Mouse (Mus musculus) heart, embryonic 16.5 days (tissue): ENCODE data around the gene Cd151. TPM values are rescaled to one million over a fixed set of nuclear protein-coding genes. Genes with fewer than 3 reads are reported as not detected.

ENCODE experiments used
- ATAC-seq: fragments of 200-750 bp; cut with Nextera tagmentation; replicated peaks from 2 replicates; pipeline ENCODE4 v1.8.0; 2017; ENCODE audit warnings: moderate number of reproducible peaks; ENCODE audit not compliant: insufficient read depth, low FRiP score; ENCODE audit errors: extremely low read depth
- H3K27ac ChIP-seq: fragments of 300-500 bp; sonication (generic); 2 replicates; pipeline ENCODE4 v1.5.1; 2014; ENCODE audit warnings: mild to moderate bottlenecking, low read length, control low read depth, moderate library complexity
- H3K27me3 ChIP-seq: fragments of 300-500 bp; sonication (generic); 2 replicates; pipeline ENCODE4 v1.6.1; 2014; ENCODE audit warnings: low read length, mixed read lengths; ENCODE audit not compliant: control insufficient read depth, insufficient read depth
- H3K36me3 ChIP-seq: fragments of 300-500 bp; sonication (generic); 2 replicates; pipeline ENCODE4 v1.6.1; 2014; ENCODE audit not compliant: control insufficient read depth, insufficient read depth
- H3K4me1 ChIP-seq: fragments of 300-500 bp; sonication (generic); 2 replicates; pipeline ENCODE4 v1.6.1; 2014; ENCODE audit warnings: low read length, mixed read lengths; ENCODE audit not compliant: control insufficient read depth, insufficient read depth
- H3K4me2 ChIP-seq: fragments of 300-500 bp; sonication (generic); 2 replicates; pipeline ENCODE4 v1.6.1; 2014; ENCODE audit warnings: low read depth, mild to moderate bottlenecking, control low read depth, low read length
- H3K4me3 ChIP-seq: fragments of 300-500 bp; sonication (generic); 2 replicates; pipeline ENCODE4 v1.5.1; 2014; ENCODE audit warnings: mild to moderate bottlenecking, control low read depth, low read length
- H3K9ac ChIP-seq: fragments of 300-500 bp; sonication (generic); 2 replicates; pipeline ENCODE4 v1.6.1; 2014; ENCODE audit warnings: low read length, control low read depth
- H3K9me3 ChIP-seq: fragments of 300-500 bp; sonication (generic); replicated peaks from 2 replicates; pipeline ENCODE4 v1.6.1; 2016; ENCODE audit warnings: low read length; ENCODE audit not compliant: control insufficient read depth
- WGBS: fragments of 180-500 bp; shearing (Covaris S2); extraction: QIAGEN DNeasy Blood & Tissue Kit; methylation state at CpG from one replicate; pipeline ENCODE4 v1.1.7; 2014; 5-methylcytosine and 5-hydroxymethylcytosine counted together
- polyA plus RNA-seq: library from polyadenylated mRNA; unstranded; fragments of >200 nt; fragmentation: Nextera tagmentation; extraction: Ambion mirVana; gene quantifications from 2 replicates; pipeline ENCODE4 v1.2.1, GENCODE M21; 2015

The Cd151 gene
- polyA plus RNA-seq, 1 experiment from 2014 or later = 44.0 TPM

DNA sequence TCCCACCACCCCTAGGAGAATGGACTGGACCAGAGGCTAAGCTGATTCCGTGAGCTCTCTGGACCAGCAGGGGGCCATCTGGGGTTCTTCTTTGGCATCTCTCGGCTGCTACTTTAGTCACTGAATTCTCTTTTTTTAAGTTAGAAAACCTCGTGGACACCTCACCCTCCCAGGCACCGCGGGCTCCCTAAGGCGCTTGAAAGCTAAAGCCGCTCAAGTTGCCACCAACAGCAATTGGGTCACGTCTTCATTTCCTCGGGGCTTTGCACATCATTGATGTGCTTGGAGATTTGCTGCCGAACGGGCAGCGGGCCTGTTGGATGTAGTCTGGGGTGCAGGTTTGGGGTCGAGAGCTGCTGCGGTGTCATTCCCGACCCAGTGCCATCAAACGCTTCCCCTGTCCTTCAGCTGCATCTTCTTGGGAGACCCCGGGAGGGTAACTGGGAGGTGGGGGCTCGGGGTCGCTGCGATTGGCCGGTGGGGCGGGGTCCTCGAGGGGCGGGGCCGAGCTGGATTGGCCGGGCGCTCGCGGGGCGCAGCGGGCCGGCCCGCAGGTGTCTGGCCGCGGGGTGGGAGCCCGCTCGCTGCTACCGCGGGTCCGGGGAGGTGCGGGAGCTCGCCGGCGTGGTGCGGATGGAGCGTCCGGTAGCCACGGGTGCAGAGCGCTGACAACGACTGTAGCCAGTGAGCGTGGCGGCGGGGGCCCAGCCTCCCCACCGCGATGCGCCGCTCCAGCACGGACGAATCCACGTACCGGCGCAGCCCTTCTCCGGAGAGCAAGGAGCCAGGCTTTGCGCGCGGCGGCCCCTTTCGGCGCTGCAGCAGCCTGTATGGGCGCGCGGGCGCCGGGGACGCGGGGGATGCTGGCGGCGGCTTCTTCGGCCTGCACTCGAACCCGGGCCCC, 14.6 kb downstream of the Cd151 start:
- Histone ChIP-seq H3K27me3 (no peaks in the 10 kb centered on the region), H3K27ac (no peak overlapping the region), H3K9me3 (no peaks in the 10 kb centered on the region), H3K9ac (peak overlapping the region; percentile 75), H3K4me2 (peak overlapping the region; percentile 99), H3K36me3 (no peaks in the 10 kb centered on the region; the same call in 1 of the 2 replicates), H3K4me3 (peak overlapping the region; percentile 65), H3K4me1 (peaks cover 40% of the 10 kb centered on the region)
- no peak for ATAC-seq
- WGBS = 1% methylated on average over 81 of the region's 81 CpGs

DNA sequence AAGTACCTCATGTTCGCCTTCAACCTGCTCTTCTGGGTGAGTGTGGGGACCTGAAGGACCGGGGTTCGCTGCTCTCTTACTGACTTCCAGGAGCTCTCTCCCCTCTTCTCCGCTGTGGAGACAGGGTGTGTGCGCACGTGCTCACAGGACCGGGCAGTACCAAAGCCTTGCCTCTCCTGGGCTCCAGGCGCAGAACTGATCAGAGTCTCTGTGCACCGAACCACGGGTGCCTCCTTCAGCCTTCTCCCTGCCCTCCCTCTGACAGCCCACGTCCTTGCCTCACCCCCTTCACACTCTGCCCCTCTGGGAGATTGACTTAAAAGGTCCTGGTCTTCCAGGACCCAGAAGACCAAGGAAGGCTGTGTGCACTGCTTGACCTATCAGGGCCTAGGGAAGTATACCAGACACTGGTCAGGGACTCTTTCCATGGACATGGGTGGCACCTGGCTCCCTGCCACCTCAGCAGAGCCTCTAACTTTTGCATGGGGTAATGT, 15.4 kb downstream of the Cd151 start:
- Histone ChIP-seq H3K27me3 (no peaks in the 10 kb centered on the region), H3K27ac (no peak overlapping the region), H3K9me3 (no peaks in the 10 kb centered on the region), H3K4me1 (peaks cover 32% of the 10 kb centered on the region), H3K9ac (peak overlapping the region; percentile 75), H3K36me3 (no peaks in the 10 kb centered on the region; the same call in 1 of the 2 replicates), H3K4me3 (peak overlapping the region; percentile 65), H3K4me2 (peak overlapping the region; percentile 99)
- no peak for ATAC-seq
- WGBS = 22% methylated on average over 11 of the region's 11 CpGs

DNA sequence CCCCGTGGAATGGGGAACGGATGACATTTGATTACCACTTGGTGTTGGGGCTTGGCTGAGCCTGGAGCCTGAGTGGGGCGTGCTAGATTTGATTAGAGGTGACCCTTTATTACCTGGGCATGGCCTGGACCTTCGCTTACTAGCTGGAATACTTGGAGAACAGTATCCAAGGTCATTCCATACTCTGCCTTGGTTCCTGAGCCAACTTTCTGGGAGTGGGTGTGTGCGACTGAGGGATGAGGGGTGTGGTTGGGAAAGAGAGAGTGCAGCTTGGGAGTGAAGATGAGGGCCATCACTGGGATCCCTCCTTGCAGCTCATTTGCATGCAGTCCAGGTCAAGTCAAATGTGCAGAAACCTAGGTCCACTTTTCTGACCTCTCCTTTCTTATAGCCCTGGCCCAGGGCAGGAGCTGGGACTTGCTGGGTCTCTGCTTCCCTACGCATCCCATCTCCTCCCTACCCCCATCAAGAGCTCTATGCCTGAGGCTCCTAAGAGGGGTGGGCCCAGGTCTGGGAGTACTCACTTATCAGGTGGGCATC, 16.0 kb downstream of the Cd151 start:
- Histone ChIP-seq H3K4me2 (no peak overlapping the region), H3K4me1 (peaks cover 26% of the 10 kb centered on the region), H3K4me3 (no peak overlapping the region), H3K9me3 (no peaks in the 10 kb centered on the region), H3K27me3 (no peaks in the 10 kb centered on the region), H3K36me3 (no peaks in the 10 kb centered on the region; the same call in 1 of the 2 replicates), H3K27ac (no peak overlapping the region), H3K9ac (no peak overlapping the region)
- no peak for ATAC-seq
- WGBS = 76% methylated on average over 6 of the region's 6 CpGs

DNA sequence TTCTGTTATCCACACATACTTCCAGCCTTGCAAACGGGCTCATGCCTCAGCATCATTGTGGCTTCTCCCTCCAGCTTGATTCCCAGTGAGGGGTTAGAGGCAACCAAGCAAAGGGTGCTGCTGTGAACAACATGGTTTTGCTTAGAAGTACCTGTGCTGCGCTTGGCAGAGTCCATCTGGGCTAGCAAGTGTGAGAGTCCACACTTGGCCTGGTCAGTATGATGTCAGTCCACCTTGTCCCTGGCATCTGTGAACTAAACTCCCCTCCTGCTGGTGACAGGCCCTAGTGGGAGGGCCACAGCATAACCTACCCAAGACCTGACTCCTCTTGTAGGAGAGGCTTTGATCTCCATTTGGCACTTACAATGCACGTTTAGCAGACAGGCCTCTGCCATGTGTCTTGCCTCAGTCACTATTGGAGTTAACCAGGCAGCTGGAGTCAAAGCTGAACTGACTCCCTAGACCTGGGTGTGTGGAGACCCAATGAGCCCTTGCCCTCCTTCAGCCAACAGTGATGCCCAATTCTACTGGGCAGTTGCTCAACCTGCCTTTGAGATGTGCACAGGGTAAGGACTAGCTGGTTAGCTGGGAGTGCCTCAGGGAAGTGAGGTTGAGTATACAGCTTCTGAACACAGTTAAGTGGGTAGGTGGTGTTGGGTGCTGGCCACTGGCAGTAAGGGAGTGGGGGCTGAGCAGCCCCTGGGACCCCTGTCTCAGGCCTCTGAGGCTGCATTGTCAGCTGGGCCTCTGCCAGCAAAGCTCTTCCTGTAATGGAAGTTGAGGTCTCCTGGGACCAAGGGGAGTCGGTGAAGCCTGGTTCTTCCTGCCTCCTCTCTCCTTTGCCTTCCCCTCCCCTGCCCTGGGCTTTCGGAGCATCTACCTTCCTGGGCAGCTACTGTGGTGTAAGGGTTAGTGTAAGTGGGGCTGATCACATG, 17.3 kb downstream of the Cd151 start:
- H3K4me3 ChIP-seq = no peak overlapping the region
- no peak for ATAC-seq
- no peak overlapping the region for H3K9ac ChIP-seq
- H3K36me3 ChIP-seq = no peaks in the 10 kb centered on the region; the same call in 1 of the 2 replicates
- H3K9me3 ChIP-seq = no peaks in the 10 kb centered on the region
- H3K4me2 ChIP-seq = no peak overlapping the region
- H3K27ac ChIP-seq = no peak overlapping the region
- peaks cover 21% of the 10 kb centered on the region for H3K4me1 ChIP-seq
- no peaks in the 10 kb centered on the region for H3K27me3 ChIP-seq
- WGBS = 70% methylated on average over 5 of the region's 5 CpGs

DNA sequence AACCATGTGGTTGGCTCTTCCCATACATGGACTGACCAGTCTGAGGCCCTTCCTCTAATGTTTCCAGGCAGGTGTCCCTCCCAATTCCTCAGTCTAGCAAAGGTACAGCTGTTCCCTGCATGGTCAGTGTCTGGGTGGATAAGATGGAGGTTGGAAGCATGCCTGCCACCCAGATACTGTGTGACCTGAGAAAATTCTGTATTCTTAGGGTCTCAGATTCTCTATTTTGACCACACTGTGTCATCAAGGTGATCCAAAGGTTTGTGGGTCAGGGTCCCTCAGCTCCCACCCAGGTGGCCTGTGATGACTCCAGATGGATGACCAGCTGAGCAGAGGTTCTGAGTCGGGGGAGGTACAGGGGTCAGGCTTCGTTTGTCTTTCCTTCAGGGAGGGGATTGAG, 18.0 kb downstream of the Cd151 start:
- Histone ChIP-seq H3K4me3 (no peak overlapping the region), H3K9me3 (no peaks in the 10 kb centered on the region), H3K36me3 (no peaks in the 10 kb centered on the region; the same call in 1 of the 2 replicates), H3K4me2 (no peak overlapping the region), H3K9ac (no peak overlapping the region), H3K27ac (no peak overlapping the region), H3K27me3 (no peaks in the 10 kb centered on the region), H3K4me1 (peaks cover 21% of the 10 kb centered on the region)
- no peak for ATAC-seq
- 75% methylated on average over 2 of the region's 2 CpGs for WGBS

DNA sequence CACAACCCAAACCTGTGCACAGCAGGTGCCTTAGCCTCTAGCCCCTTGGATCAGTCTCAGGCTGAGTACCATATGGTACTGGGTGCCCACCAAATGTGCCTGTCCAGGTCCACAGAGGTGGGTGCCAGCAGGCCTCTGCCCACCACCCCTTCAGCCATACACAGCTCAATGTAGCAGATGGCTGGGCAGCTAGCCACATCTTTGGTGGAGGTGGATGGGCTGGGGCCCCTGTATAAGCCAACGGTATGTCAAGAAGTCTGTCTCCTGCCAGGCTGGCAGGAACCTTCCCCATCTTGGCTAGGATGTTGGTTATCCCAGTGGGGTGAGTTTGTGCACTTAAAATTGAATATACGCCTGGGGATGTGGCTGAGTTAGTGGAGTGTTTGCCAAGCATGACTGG, 18.4 kb downstream of the Cd151 start:
- no peaks in the 10 kb centered on the region; the same call in 1 of the 2 replicates for H3K36me3 ChIP-seq
- H3K27ac ChIP-seq = no peak overlapping the region
- ATAC-seq = no peak
- H3K4me1 ChIP-seq = peaks cover 18% of the 10 kb centered on the region
- H3K9me3 ChIP-seq = no peaks in the 10 kb centered on the region
- no peak overlapping the region for H3K9ac ChIP-seq
- H3K4me3 ChIP-seq = no peak overlapping the region
- WGBS = 90% methylated on average over 2 of the region's 2 CpGs
- no peak overlapping the region for H3K4me2 ChIP-seq
- H3K27me3 ChIP-seq = no peaks in the 10 kb centered on the region

DNA sequence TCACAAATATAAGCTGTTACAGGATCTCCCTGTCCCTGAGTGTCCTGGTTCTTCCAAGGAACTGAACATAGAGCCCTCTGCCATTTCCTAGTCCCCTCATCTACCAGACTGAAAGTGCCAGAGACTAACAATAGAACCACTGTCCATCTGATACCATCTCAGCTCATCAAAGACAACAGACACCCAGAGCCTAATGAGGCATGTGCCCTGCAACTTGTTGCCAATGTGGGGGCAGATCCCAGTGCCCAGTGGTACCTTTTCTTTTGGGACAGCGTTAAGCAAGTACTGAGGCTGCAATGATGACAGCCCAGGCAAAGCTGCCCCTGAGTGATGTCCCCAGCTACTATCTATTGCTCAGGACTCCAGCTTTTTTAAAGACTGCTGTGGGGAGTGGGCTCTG, 19.0 kb downstream of the Cd151 start:
- Histone ChIP-seq H3K36me3 (no peaks in the 10 kb centered on the region; the same call in 1 of the 2 replicates), H3K9ac (no peak overlapping the region), H3K4me1 (peaks cover 12% of the 10 kb centered on the region), H3K27ac (no peak overlapping the region), H3K4me2 (no peak overlapping the region), H3K27me3 (no peaks in the 10 kb centered on the region), H3K4me3 (no peak overlapping the region), H3K9me3 (no peaks in the 10 kb centered on the region)
- ATAC-seq = no peak
- WGBS = 88% methylated on average over 1 of the region's 1 CpGs

DNA sequence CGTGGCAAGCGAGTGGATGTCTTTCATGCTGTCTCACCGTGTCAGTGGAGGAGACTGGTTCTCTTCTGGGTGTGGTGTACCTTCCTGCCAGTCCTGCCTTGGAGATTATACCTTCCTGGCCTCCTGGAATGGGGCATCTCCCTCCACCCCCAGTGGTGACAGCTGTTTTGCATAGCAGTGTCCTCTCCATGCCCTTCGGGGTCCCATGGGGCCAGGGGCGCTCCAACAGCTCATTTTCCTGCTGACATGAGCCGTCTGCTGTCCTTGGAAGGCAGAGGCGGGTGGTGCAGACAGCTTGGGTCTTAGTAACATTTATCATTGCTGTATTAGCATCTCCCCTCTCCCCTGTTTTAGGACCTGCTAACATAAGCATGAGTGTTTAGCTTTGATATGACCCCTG, 19.9 kb downstream of the Cd151 start:
- ATAC-seq = no peak
- H3K27ac ChIP-seq = no peak overlapping the region
- no peak overlapping the region for H3K4me2 ChIP-seq
- H3K36me3 ChIP-seq = peaks cover 2% of the 10 kb centered on the region; the same call in 1 of the 2 replicates
- H3K4me1 ChIP-seq = peaks cover 7% of the 10 kb centered on the region
- WGBS = 66% methylated on average over 7 of the region's 7 CpGs
- no peak overlapping the region for H3K9ac ChIP-seq
- no peaks in the 10 kb centered on the region for H3K9me3 ChIP-seq
- H3K4me3 ChIP-seq = no peak overlapping the region
- H3K27me3 ChIP-seq = no peaks in the 10 kb centered on the region
